In the genomic region with DNA sequence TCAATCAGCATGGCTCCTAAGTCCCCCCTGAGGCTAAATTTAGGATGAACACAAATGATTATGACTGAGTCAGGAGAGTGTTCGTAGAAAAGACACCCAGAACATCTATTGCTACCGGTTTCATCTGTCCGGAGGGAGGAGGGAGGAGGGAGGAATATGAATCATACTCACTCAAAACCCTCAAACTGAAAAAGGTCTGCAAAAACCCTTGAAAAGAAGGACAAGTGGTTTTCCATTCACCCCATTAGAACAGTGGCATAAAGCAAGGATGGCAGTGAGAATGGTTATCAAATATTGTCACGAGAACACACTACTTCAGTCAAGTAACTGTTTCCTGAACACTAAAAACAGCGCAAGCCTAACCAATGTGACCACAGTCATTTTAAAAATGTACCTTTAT, we compare ENCODE assay signal across 25 mouse cellular contexts. TPM values are rescaled to one million over a fixed set of nuclear protein-coding genes. Genes with fewer than 3 reads are reported as not detected.
DNase-seq lines count a peak whose midpoint lies in the region; ATAC-seq and TF ChIP-seq lines count a peak whose summit lies in the region.
"Had no signal": no experiment of that assay in that cellular context is flagged by ENCODE, and none has a peak within 500 bp of the region (broad histone marks: within the 10 kb centered on the region; RNA-seq: fewer than 3 reads in every experiment).

No protein-coding gene starts in this region.

- intact Hi-C loops in heart, postnatal 10 days (cut with DNase I): no loop called here

- no peak for TF ChIP-seq POLR2A in liver, adult 2 months (IDR thresholded peaks at IDR 0.05; ENCODE audit: extremely low read depth, insufficient read depth, low read length)

- H3K9ac ChIP-seq in liver, adult 2 months (ENCODE audit: low read depth, low read length): no peak overlapping the region
- H3K9ac ChIP-seq in liver, embryonic 12.5 days: no peak overlapping the region
- no peak overlapping the region for H3K9ac ChIP-seq in stomach, embryonic 15.5 days
- H3K9ac ChIP-seq in stomach, postnatal 0 days (ENCODE audit: low read length): no peak overlapping the region
- H3K9ac ChIP-seq: embryonic facial prominence, embryonic 15.5 days; hindbrain, embryonic 12.5 days; kidney, embryonic 15.5 days; midbrain, embryonic 13.5 days; neural tube, embryonic 15.5 days had no signal

- H3K4me1 ChIP-seq in liver, adult 2 months (ENCODE audit: control insufficient read depth, insufficient read depth, low read length): peaks cover 32% of the 10 kb centered on the region
- peaks cover 54% of the 10 kb centered on the region for H3K4me1 ChIP-seq in liver, embryonic 12.5 days
- H3K4me1 ChIP-seq in stomach, embryonic 15.5 days: peaks cover 9% of the 10 kb centered on the region; the same call in 1 of the 2 replicates
- no peaks in the 10 kb centered on the region for H3K4me1 ChIP-seq in stomach, postnatal 0 days (replicated peaks; ENCODE audit: control insufficient read depth, insufficient read depth)
- H3K4me1 ChIP-seq: embryonic facial prominence, embryonic 10.5 days; embryonic facial prominence, embryonic 15.5 days; hindbrain, embryonic 12.5 days had no signal

- H3K4me3 ChIP-seq in liver, adult 2 months (ENCODE audit: insufficient read depth, low read depth, low read length): no peak overlapping the region
- no peak overlapping the region for H3K4me3 ChIP-seq in liver, embryonic 12.5 days
- H3K4me3 ChIP-seq in stomach, embryonic 15.5 days (replicated peaks): no peak overlapping the region
- no peak overlapping the region for H3K4me3 ChIP-seq in stomach, postnatal 0 days (ENCODE audit: low read depth, low read length)
- H3K4me3 ChIP-seq: embryonic facial prominence, embryonic 10.5 days; embryonic facial prominence, embryonic 15.5 days; hindbrain, embryonic 12.5 days; kidney, embryonic 15.5 days; midbrain, embryonic 13.5 days; neural tube, embryonic 15.5 days had no signal

- H3K79me2 ChIP-seq in liver, adult 2 months (ENCODE audit: control insufficient read depth, insufficient read depth, low read length): peaks cover 27% of the 10 kb centered on the region

- DNase-seq in adrenal gland, adult 2 months: peak; percentile 37
- DNase-seq in adrenal gland, postnatal 10 days: no peak
- DNase-seq in liver, adult 2 months (ENCODE audit: extremely low read depth, low read depth, low spot score): no peak
- no peak for DNase-seq in stomach, postnatal 0 days (ENCODE audit: low spot score)
- no peak for DNase-seq in kidney, adult 11 months
- no peak for DNase-seq in heart, postnatal 10 days
- DNase-seq: cerebellum, adult 2 months; heart, postnatal 36 days; kidney, adult 18-20 months; kidney, postnatal 25 days; liver; retina, postnatal 1 day; right cerebral cortex, postnatal 14 days; thymus, adult 2 months; thymus, postnatal 36 days had no signal

- 66% methylated on average over 5 of the region's 5 CpGs for WGBS in liver, adult 2 months
- 61% methylated on average over 5 of the region's 5 CpGs for WGBS in liver, embryonic 12.5 days (ENCODE audit: insufficient replicate concordance)
- 78% methylated on average over 5 of the region's 5 CpGs for WGBS in stomach, embryonic 15.5 days
- 61% methylated on average over 5 of the region's 5 CpGs for WGBS in stomach, postnatal 0 days

- no peak for ATAC-seq in liver, embryonic 12.5 days
- no peak for ATAC-seq in stomach, embryonic 15.5 days (ENCODE audit: insufficient read depth, low FRiP score, low read depth)
- ATAC-seq in stomach, postnatal 0 days (ENCODE audit: low FRiP score, low TSS enrichment): no peak
- ATAC-seq: forebrain, embryonic 14.5 days; hindbrain, postnatal 0 days; midbrain, embryonic 13.5 days had no signal

- no peak for TF ChIP-seq CTCF in liver, adult 2 months (IDR thresholded peaks at IDR 0.05; ENCODE audit: low read depth, low read length)
- TF ChIP-seq CTCF in stomach, postnatal 0 days (IDR thresholded peaks at IDR 0.05; ENCODE audit: low read depth): no peak

- no peaks in the 10 kb centered on the region for H3K27me3 ChIP-seq in liver, adult 2 months (ENCODE audit: control insufficient read depth, insufficient read depth, low read length)
- no peaks in the 10 kb centered on the region for H3K27me3 ChIP-seq in liver, embryonic 12.5 days (replicated peaks)
- H3K27me3 ChIP-seq in stomach, embryonic 15.5 days (replicated peaks): no peaks in the 10 kb centered on the region
- no peaks in the 10 kb centered on the region for H3K27me3 ChIP-seq in stomach, postnatal 0 days (ENCODE audit: control insufficient read depth, insufficient read depth, low read length)
- H3K27me3 ChIP-seq: embryonic facial prominence, embryonic 15.5 days; hindbrain, embryonic 12.5 days; kidney, embryonic 15.5 days; midbrain, embryonic 13.5 days; neural tube, embryonic 15.5 days had no signal

- H3K9me3 ChIP-seq in liver, embryonic 12.5 days (replicated peaks): no peaks in the 10 kb centered on the region
- no peaks in the 10 kb centered on the region for H3K9me3 ChIP-seq in stomach, embryonic 15.5 days
- H3K9me3 ChIP-seq in stomach, postnatal 0 days (ENCODE audit: control insufficient read depth, low read length): no peaks in the 10 kb centered on the region
- H3K9me3 ChIP-seq: embryonic facial prominence, embryonic 10.5 days; embryonic facial prominence, embryonic 15.5 days; hindbrain, embryonic 12.5 days; kidney, embryonic 15.5 days; midbrain, embryonic 13.5 days; neural tube, embryonic 15.5 days had no signal

- H3K27ac ChIP-seq in liver, adult 2 months (replicated peaks; ENCODE audit: insufficient read depth, low read depth, low read length): peak overlapping the region; percentile 39; the same call in 1 of the 2 replicates
- no peak overlapping the region for H3K27ac ChIP-seq in liver, embryonic 12.5 days
- H3K27ac ChIP-seq in stomach, embryonic 15.5 days: peak overlapping the region; percentile 77; the same call in 1 of the 2 replicates
- no peak overlapping the region; the same call in 1 of the 2 replicates for H3K27ac ChIP-seq in stomach, postnatal 0 days (replicated peaks)
- H3K27ac ChIP-seq: embryonic facial prominence, embryonic 10.5 days; embryonic facial prominence, embryonic 15.5 days; hindbrain, embryonic 12.5 days; hindbrain, postnatal 0 days; kidney, embryonic 15.5 days; midbrain, embryonic 13.5 days; neural tube, embryonic 15.5 days had no signal

- TF ChIP-seq EP300 in stomach, postnatal 0 days (optimal IDR thresholded peaks at IDR 0.05): no peak

- H3K36me3 ChIP-seq in liver, adult 2 months (ENCODE audit: control insufficient read depth, insufficient read depth, low read length): peaks cover 16% of the 10 kb centered on the region
- peaks cover 79% of the 10 kb centered on the region for H3K36me3 ChIP-seq in liver, embryonic 12.5 days
- H3K36me3 ChIP-seq in stomach, embryonic 15.5 days: peaks cover 20% of the 10 kb centered on the region
- 0 out of 2 replicates have a peak, but pooled peaks cover 2% of the 10 kb centered on the region for H3K36me3 ChIP-seq in stomach, postnatal 0 days (ENCODE audit: control insufficient read depth, insufficient read depth, low read length)

- H3K4me2 ChIP-seq in liver, embryonic 12.5 days: no peak overlapping the region
- H3K4me2 ChIP-seq in stomach, embryonic 15.5 days: no peak overlapping the region
- no peak overlapping the region for H3K4me2 ChIP-seq in stomach, postnatal 0 days (replicated peaks; ENCODE audit: low read depth)
- H3K4me2 ChIP-seq: embryonic facial prominence, embryonic 15.5 days; hindbrain, embryonic 12.5 days; kidney, embryonic 15.5 days; midbrain, embryonic 13.5 days; neural tube, embryonic 15.5 days had no signal

RNA-seq across cellular contexts. Expression of gene Kbtbd2, which starts 12.5 kb away (rescaled TPM):
- total RNA-seq in adrenal gland, adult 2 months (2021): 10 to 100 TPM; 28.5 to 32.7 TPM
- 3.0 and 4.3 TPM in 2 replicates for polyA plus RNA-seq in adrenal gland, adult 2 months (2012; rRNA removed)
- 10 to 100 TPM; 36.2 to 36.7 TPM for total RNA-seq in adrenal gland, postnatal 10 days (2021)
- total RNA-seq in liver, adult 2 months (2014; rRNA removed): 16.1 and 20.8 TPM in 2 replicates
- 4.4 and 5.0 TPM in 2 replicates for polyA plus RNA-seq in liver, adult 2 months (2012; rRNA removed)
- 23.9 and 25.3 TPM in 2 replicates for polyA plus RNA-seq in liver, embryonic 12.5 days (2016; fragmentation: Nextera tagmentation; extraction: Ambion mirVana)
- 26.1 and 27.6 TPM in 2 replicates for polyA plus RNA-seq in stomach, embryonic 15.5 days (2015; fragmentation: Nextera tagmentation; extraction: Ambion mirVana)
- 9.3 and 10.8 TPM in 2 replicates for polyA plus RNA-seq in stomach, postnatal 0 days (2015; fragmentation: Nextera tagmentation; extraction: Ambion mirVana)
- total RNA-seq in heart, postnatal 10 days (2021): 10 to 100 TPM; 38.3 to 43.1 TPM

RNA-seq across cellular contexts. Expression of gene Fkbp9, which starts 46.8 kb away (rescaled TPM):
- 10 to 100 TPM; 53.9 to 87.1 TPM for total RNA-seq in adrenal gland, adult 2 months (2021)
- polyA plus RNA-seq in adrenal gland, adult 2 months (2012; rRNA removed): 33.5 and 35.2 TPM in 2 replicates
- 10 to 100 TPM; 92.6 to 92.7 TPM for total RNA-seq in adrenal gland, postnatal 10 days (2021)
- total RNA-seq in liver, adult 2 months (2014; rRNA removed): 32.2 and 35.7 TPM in 2 replicates
- polyA plus RNA-seq in liver, adult 2 months (2012; rRNA removed): 12.4 and 12.6 TPM in 2 replicates
- 34.3 and 35.0 TPM in 2 replicates for polyA plus RNA-seq in liver, embryonic 12.5 days (2016; fragmentation: Nextera tagmentation; extraction: Ambion mirVana)
- 145 and 153 TPM in 2 replicates for polyA plus RNA-seq in stomach, embryonic 15.5 days (2015; fragmentation: Nextera tagmentation; extraction: Ambion mirVana)
- 80.5 and 85.8 TPM in 2 replicates for polyA plus RNA-seq in stomach, postnatal 0 days (2015; fragmentation: Nextera tagmentation; extraction: Ambion mirVana)
- total RNA-seq in heart, postnatal 10 days (2021): 100 to 1,000 TPM; 132 to 136 TPM

Comparison
In these comparisons a context has a peak if more than half of its experiments do, and no peak if none do; other contexts are left out.
1. H3K27ac ChIP-seq: peak in liver, adult 2 months (single experiment) and stomach, embryonic 15.5 days (single experiment); none in liver, embryonic 12.5 days (single experiment) and stomach, postnatal 0 days (single experiment).